Mouse (Mus musculus): ENCODE measurements around the gene 4930548H24Rik.
"Not testable (repeated sequence)": the region's sequence is repeated elsewhere in the genome, so short reads cannot be mapped to it uniquely, and the experiment has no call there.

Gene 4930548H24Rik

GRCm38 (mm10) chr5:31485440-31485839 is at the start of gene 4930548H24Rik:
Gene 4930548H24Rik (plus strand): TSS chr5:31485740.
- DNase-seq: no peak

GRCm38 (mm10) chr5:31451336-31451735 is 34.2 kb upstream of the 4930548H24Rik start:
- no peak for DNase-seq

- peak; percentile 92 to 94 for DNase-seq
Observed at GRCm38 (mm10) chr5:31451878-31452561, 33.5 kb upstream of the 4930548H24Rik start, which contains the start of gene Zfp512. Gene Zfp512 (plus strand): TSS chr5:31452431.

GRCm38 (mm10) chr5:31452562-31452878 is 33.0 kb upstream of the 4930548H24Rik start:
- DNase-seq: no peak

GRCm38 (mm10) chr5:31452886-31453410 is 32.6 kb upstream of the 4930548H24Rik start:
- DNase-seq: peak in 1 of 2 experiments; percentile 9

- no peak for DNase-seq
Observed at GRCm38 (mm10) chr5:31467798-31468197, 17.7 kb upstream of the 4930548H24Rik start.

GRCm38 (mm10) chr5:31469711-31470110 is 15.8 kb upstream of the 4930548H24Rik start:
- DNase-seq: no peak

- DNase-seq: peak; percentile 28 to 50
Observed at GRCm38 (mm10) chr5:31470334-31470733, 15.2 kb upstream of the 4930548H24Rik start.

GRCm38 (mm10) chr5:31480536-31480935 is 5.0 kb upstream of the 4930548H24Rik start:
- no peak for DNase-seq

- no peak for DNase-seq
Observed at GRCm38 (mm10) chr5:31487889-31488288, 2.3 kb downstream of the 4930548H24Rik start.

GRCm38 (mm10) chr5:31489116-31489769 is 3.7 kb downstream of the 4930548H24Rik start:
- no peak for DNase-seq

- no peak for DNase-seq
Observed at GRCm38 (mm10) chr5:31492031-31492430, 6.5 kb downstream of the 4930548H24Rik start.

- peak; percentile 92 for DNase-seq
Observed at GRCm38 (mm10) chr5:31494513-31495297, 9.2 kb downstream of the 4930548H24Rik start, which contains the start of gene Gpn1. Gene Gpn1 (plus strand): TSS chr5:31494741.

GRCm38 (mm10) chr5:31504843-31505242 is 19.3 kb downstream of the 4930548H24Rik start:
- DNase-seq: no peak

- no peak for DNase-seq
Observed at GRCm38 (mm10) chr5:31512481-31512880, 26.9 kb downstream of the 4930548H24Rik start.

- no peak for DNase-seq
Observed at GRCm38 (mm10) chr5:31520556-31520955, 35.0 kb downstream of the 4930548H24Rik start.

- peak; percentile 87 to 89 for DNase-seq
Observed at GRCm38 (mm10) chr5:31526354-31527116, 41.0 kb downstream of the 4930548H24Rik start, which contains the start of gene Slc4a1ap. Gene Slc4a1ap (plus strand): TSS chr5:31526995.

GRCm38 (mm10) chr5:31527117-31527680 is 41.7 kb downstream of the 4930548H24Rik start:
- no peak for DNase-seq

- not testable (repeated sequence) for DNase-seq
Observed at GRCm38 (mm10) chr5:31527707-31528106, 42.2 kb downstream of the 4930548H24Rik start, which contains the start of gene Supt7l. Gene Supt7l (minus strand): TSS chr5:31527807.

- DNase-seq: no peak
Observed at GRCm38 (mm10) chr5:31528560-31528959, 43.0 kb downstream of the 4930548H24Rik start.

- DNase-seq: no peak
Observed at GRCm38 (mm10) chr5:31535228-31535627, 49.7 kb downstream of the 4930548H24Rik start.
